Comparison of ENCODE assay signal across 21 mouse cellular contexts in the genomic region with DNA sequence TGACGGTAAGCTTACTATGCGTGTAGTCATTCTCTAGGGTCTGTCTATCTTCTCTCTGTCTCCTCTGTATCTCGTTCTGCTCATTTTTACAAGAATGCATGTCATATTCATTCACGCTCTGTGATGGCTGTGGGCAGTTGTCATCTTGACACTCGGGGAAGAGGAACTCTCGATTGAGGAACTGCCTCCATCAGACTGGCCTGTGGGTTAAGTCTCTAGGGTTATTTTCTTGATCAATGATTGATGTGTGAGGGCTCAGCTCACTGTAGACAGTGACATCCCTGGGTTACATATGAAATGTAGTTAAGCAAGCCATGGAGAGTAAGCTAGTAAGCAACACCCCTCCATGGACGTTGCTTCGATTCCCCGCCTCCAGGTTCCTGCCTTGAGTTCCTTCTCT.
DNase-seq lines count a peak whose midpoint lies in the region; ATAC-seq lines count a peak whose summit lies in the region.
"Had no signal": no experiment of that assay in that cellular context is flagged by ENCODE, and none has a peak within 500 bp of the region (broad histone marks: within the 10 kb centered on the region; RNA-seq: fewer than 3 reads in every experiment).

No protein-coding gene starts in this region.

- no peak overlapping the region for H3K27ac ChIP-seq in forebrain, embryonic 15.5 days (replicated peaks)
- H3K27ac ChIP-seq: embryonic facial prominence, embryonic 15.5 days; hindbrain, embryonic 14.5 days; limb, embryonic 13.5 days; liver, embryonic 15.5 days had no signal

- H3K4me2 ChIP-seq in forebrain, embryonic 15.5 days (replicated peaks) = no peak overlapping the region
- H3K4me2 ChIP-seq: embryonic facial prominence, embryonic 15.5 days; heart, embryonic 12.5 days; hindbrain, embryonic 14.5 days; limb, embryonic 13.5 days; liver, embryonic 15.5 days had no signal

- H3K27me3 ChIP-seq in forebrain, embryonic 15.5 days = no peaks in the 10 kb centered on the region
- H3K27me3 ChIP-seq: embryonic facial prominence, embryonic 15.5 days; heart, embryonic 12.5 days; limb, embryonic 13.5 days; liver, embryonic 15.5 days; Patski had no signal

- 0 out of 2 replicates have a peak, but pooled peaks cover 12% of the 10 kb centered on the region for H3K4me1 ChIP-seq in forebrain, embryonic 15.5 days
- H3K4me1 ChIP-seq: embryonic facial prominence, embryonic 15.5 days; limb, embryonic 13.5 days had no signal

- no peak overlapping the region for H3K4me3 ChIP-seq in forebrain, embryonic 15.5 days
- H3K4me3 ChIP-seq: embryonic facial prominence, embryonic 15.5 days; heart, embryonic 12.5 days; limb, embryonic 13.5 days; liver, embryonic 15.5 days had no signal

- ATAC-seq in megakaryocyte progenitor cell, adult 5-6 weeks (replicated peaks; ENCODE audit: poor library complexity) = peak; percentile 63
- no peak for ATAC-seq in inflammation-experienced regulatory T-cells, adult 6 months
- no peak for ATAC-seq in forebrain, embryonic 15.5 days (replicated peaks)
- ATAC-seq: forebrain, embryonic 16.5 days; Patski had no signal

- no peaks in the 10 kb centered on the region for H3K9me3 ChIP-seq in forebrain, embryonic 15.5 days
- H3K9me3 ChIP-seq: embryonic facial prominence, embryonic 15.5 days; heart, embryonic 12.5 days; limb, embryonic 13.5 days; liver, embryonic 15.5 days had no signal

- WGBS in forebrain, embryonic 15.5 days = 91% methylated on average over 9 of the region's 9 CpGs

- DNase-seq in kidney, adult 9 months = peak; percentile 42
- DNase-seq in kidney, postnatal 4 days = no peak
- DNase-seq in spleen, postnatal 36 days (ENCODE audit: low spot score in 2 of 2) = peak; percentile 25 to 46
- DNase-seq in spleen, postnatal 10 days (ENCODE audit: low spot score in 2 of 2) = no peak
- no peak for DNase-seq in cerebellum, postnatal 14 days
- DNase-seq: adrenal gland, adult 2 months; cerebellum, adult 2 months; gastrocnemius, postnatal 10 days; heart, adult 18-20 months; heart, postnatal 14 days; lung, postnatal 10 days had no signal

- H3K9ac ChIP-seq in forebrain, embryonic 15.5 days (replicated peaks) = no peak overlapping the region
- H3K9ac ChIP-seq: embryonic facial prominence, embryonic 15.5 days; heart, embryonic 12.5 days; hindbrain, embryonic 14.5 days; limb, embryonic 13.5 days; liver, embryonic 15.5 days had no signal

- no peaks in the 10 kb centered on the region for H3K36me3 ChIP-seq in forebrain, embryonic 15.5 days
- H3K36me3 ChIP-seq: embryonic facial prominence, embryonic 15.5 days; heart, embryonic 12.5 days; limb, embryonic 13.5 days; liver, embryonic 15.5 days had no signal

Comparison
In these comparisons a context has a peak if more than half of its experiments do, and no peak if none do; other contexts are left out.
1. DNase-seq: peak in kidney, adult 9 months (single experiment) and spleen, postnatal 36 days (2 of 2); none in kidney, postnatal 4 days (0 of 2), spleen, postnatal 10 days (0 of 2) and cerebellum, postnatal 14 days (0 of 2).